ENCODE assay signal across 17 mouse cellular contexts in genomic region chr12:12562267-12562666, GRCm38 (mm10).
"Had no signal": no experiment of that assay in that cellular context is flagged by ENCODE, and none has a peak within 500 bp of the region (broad histone marks: within the 10 kb centered on the region; RNA-seq: fewer than 3 reads in every experiment).

No protein-coding gene starts in this region.

- ATAC-seq: liver, postnatal 0 days; lung, postnatal 0 days had no signal

- H3K27me3 ChIP-seq: kidney, embryonic 15.5 days; limb, embryonic 12.5 days; limb, embryonic 15.5 days; neural tube, embryonic 12.5 days; neural tube, embryonic 15.5 days; stomach, embryonic 15.5 days had no signal

- H3K36me3 ChIP-seq: kidney, embryonic 15.5 days; limb, embryonic 12.5 days; limb, embryonic 15.5 days; neural tube, embryonic 12.5 days; neural tube, embryonic 15.5 days; stomach, embryonic 15.5 days had no signal

- DNase-seq: kidney, adult 11 months; kidney, adult 8-10 months; kidney, postnatal 10 days; kidney, postnatal 36 days; layer of hippocampus, postnatal 36 days; left cerebral cortex, postnatal 4 days; liver, postnatal 0 days; lung, embryonic 14.5 days; midbrain, embryonic 14.5 days; thymus, postnatal 25 days had no signal
